Mouse (Mus musculus) retina, postnatal 1 day (tissue): ENCODE results near the gene Mgea5.

ENCODE experiments used
- DNase-seq: peaks from one replicate; pipeline ENCODE4 v3.0.0-alpha.2; 2012

Mgea5 gene

DNA sequence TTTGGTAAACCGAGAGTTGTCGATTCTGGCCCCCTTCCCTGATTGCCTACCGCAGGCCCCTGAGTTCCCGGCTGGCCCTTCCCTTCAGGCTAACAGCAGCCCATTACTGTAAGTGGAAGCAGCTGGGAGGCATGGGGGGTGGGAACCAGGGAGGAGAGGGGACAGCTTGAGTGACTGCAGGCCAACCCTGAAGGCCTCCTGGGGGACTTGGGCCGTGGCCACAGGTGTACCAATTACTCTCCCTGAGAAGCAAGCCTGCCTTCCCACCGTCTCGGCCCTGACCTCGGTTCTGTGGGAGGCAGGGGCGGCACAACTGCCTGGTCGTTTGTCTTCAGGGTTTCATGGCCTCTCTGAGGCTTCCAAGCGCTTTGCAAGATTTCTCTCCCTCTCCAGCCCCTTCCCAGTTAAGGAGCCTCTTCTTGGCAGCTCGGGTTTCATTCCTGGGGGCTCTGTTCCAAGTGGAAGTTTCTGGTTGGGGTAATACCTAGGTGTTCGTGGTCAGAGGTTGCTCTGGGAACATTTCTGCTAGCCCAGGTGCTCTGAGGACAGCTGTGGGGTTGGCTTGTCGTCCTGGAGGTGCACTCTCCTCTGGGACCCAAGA, 57.9 kb downstream of the Mgea5 start:
- no peak for DNase-seq

- DNase-seq: no peak
These were observed 61.4 kb downstream of the Mgea5 start for GRCm38 (mm10) chr19:45722188-45722587.

GRCm38 (mm10) chr19:45718286-45718685, 65.4 kb downstream of the Mgea5 start:
- no peak for DNase-seq

GRCm38 (mm10) chr19:45717493-45718220, 66.0 kb downstream of the Mgea5 start:
- DNase-seq: peak; percentile 88

GRCm38 (mm10) chr19:45708704-45709103, 74.9 kb downstream of the Mgea5 start:
- DNase-seq: no peak
